Mouse (Mus musculus) CH12.LX (cell line): Measurements from ENCODE around the gene Kank3. TPM values are rescaled to one million over a fixed set of nuclear protein-coding genes. Genes with fewer than 3 reads are reported as not detected.
A peak's percentile ranks its signal among the peaks of the same experiment; 100 is the strongest.

Experiments used
- DNase-seq: peaks from one replicate; pipeline ENCODE4 v3.0.0-alpha.2; 2013; ENCODE audit errors: extremely low read depth
- H3K27ac ChIP-seq: 2 replicates; pipeline ENCODE4 v1.5.1; 2012; ENCODE audit warnings: low read depth, mild to moderate bottlenecking, control low read depth, moderate library complexity; ENCODE audit not compliant: insufficient read depth
- H3K27me3 ChIP-seq: replicated peaks from 2 replicates; pipeline ENCODE3; 2012; ENCODE audit warnings: inconsistent platforms
- H3K36me3 ChIP-seq, 2 experiments: replicated peaks in 1 of 2; 2 replicates each; pipeline versions ENCODE3 to v1.6.1; 2012; ENCODE audit warnings: inconsistent platforms in 1 of 2, low read length in 1 of 2, mild to moderate bottlenecking in 1 of 2, mixed read lengths in 1 of 2, moderate library complexity in 1 of 2; ENCODE audit not compliant: control insufficient read depth in 1 of 2, insufficient read depth in 1 of 2
- H3K4me1 ChIP-seq, 2 experiments: 2 replicates each; pipeline ENCODE4 v1.6.1; 2012; ENCODE audit warnings: inconsistent platforms in 1 of 2, moderate library complexity in 1 of 2; ENCODE audit not compliant: insufficient read depth in 2 of 2, control insufficient read depth in 1 of 2
- H3K4me2 ChIP-seq: 2 replicates; pipeline ENCODE4 v1.6.1; 2012; ENCODE audit warnings: low read depth, mild to moderate bottlenecking, control low read depth; ENCODE audit not compliant: poor library complexity, insufficient read depth, severe bottlenecking
- H3K4me3 ChIP-seq, 3 experiments: fragments of 150-350 bp in 1 of 3; sonication (generic) in 1 of 3; replicated peaks in 1 of 3; 2 replicates each; pipeline versions ENCODE3 to v1.5.1; 2011 to 2012; ENCODE audit warnings: low read depth in 2 of 3, low read length in 2 of 3, mild to moderate bottlenecking in 2 of 3, moderate library complexity in 2 of 3, control low read depth in 1 of 3, improper control_type of control experiment in 1 of 3, inconsistent platforms in 1 of 3, mixed read lengths in 1 of 3; ENCODE audit not compliant: poor library complexity in 1 of 3
- H3K79me2 ChIP-seq: replicated peaks from 2 replicates; pipeline ENCODE4 v1.6.1; 2012; ENCODE audit warnings: mild to moderate bottlenecking, moderate library complexity; ENCODE audit not compliant: control insufficient read depth, poor library complexity, insufficient read depth, severe bottlenecking; ENCODE audit errors: extremely low read depth
- H3K9ac ChIP-seq: 2 replicates; pipeline ENCODE4 v1.6.1; 2012; ENCODE audit warnings: low read depth, mild to moderate bottlenecking, control low read depth, moderate library complexity; ENCODE audit not compliant: insufficient read depth
- H3K9me3 ChIP-seq: replicated peaks from 2 replicates; pipeline ENCODE3; 2012; ENCODE audit warnings: low read length, inconsistent platforms, mixed read lengths
- CHD1 ChIP-seq: IDR thresholded peaks from 2 replicates; pipeline ENCODE4 v1.6.1; 2012; ENCODE audit warnings: low read depth, low read length, improper control_type of control experiment, inconsistent platforms
- CHD2 ChIP-seq: IDR thresholded peaks from 2 replicates; pipeline ENCODE4 v1.6.1; 2011; ENCODE audit warnings: low read length, improper control_type of control experiment
- CTCF ChIP-seq, 2 experiments: IDR thresholded peaks in 1 of 2; conservative IDR thresholded peaks in 1 of 2; 2 replicates each; pipeline ENCODE4 v1.5.1; 2011 to 2012; ENCODE audit warnings: low read depth in 2 of 2, low read length in 2 of 2, improper control_type of control experiment in 1 of 2, inconsistent platforms in 1 of 2, mild to moderate bottlenecking in 1 of 2, moderate library complexity in 1 of 2
- E2F4 ChIP-seq: IDR thresholded peaks from 2 replicates; pipeline ENCODE4 v1.6.1; 2011; ENCODE audit warnings: low read depth, low read length, improper control_type of control experiment; ENCODE audit not compliant: insufficient replicate concordance
- EP300 ChIP-seq: IDR thresholded peaks from 2 replicates; pipeline ENCODE4 v1.6.1; 2011; ENCODE audit warnings: low read length, improper control_type of control experiment
- ETS1 ChIP-seq: conservative IDR thresholded peaks from 2 replicates; pipeline ENCODE4 v1.6.1; 2012; ENCODE audit warnings: low read depth, mild to moderate bottlenecking, inconsistent platforms, low read length, improper control_type of control experiment, moderate library complexity
- GABPA ChIP-seq: IDR thresholded peaks from 2 replicates; pipeline ENCODE4 v1.6.1; 2012; ENCODE audit warnings: low read depth, low read length, improper control_type of control experiment, inconsistent platforms; ENCODE audit not compliant: insufficient replicate concordance
- HCFC1 ChIP-seq: IDR thresholded peaks from 2 replicates; pipeline ENCODE4 v1.6.1; 2012; ENCODE audit warnings: low read depth, mild to moderate bottlenecking, inconsistent platforms, low read length, improper control_type of control experiment
- IRF4 ChIP-seq: IDR thresholded peaks from 2 replicates; pipeline ENCODE4 v1.6.1; 2014; ENCODE audit warnings: low read depth, mild to moderate bottlenecking, inconsistent platforms, low read length, improper control_type of control experiment
- JUN ChIP-seq: IDR thresholded peaks from 2 replicates; pipeline ENCODE4 v1.6.1; 2011; ENCODE audit warnings: low read depth, mild to moderate bottlenecking, low read length, improper control_type of control experiment, moderate library complexity; ENCODE audit not compliant: insufficient read depth
- MAFK ChIP-seq: IDR thresholded peaks from 2 replicates; pipeline ENCODE4 v1.6.1; 2011; ENCODE audit warnings: low read length, improper control_type of control experiment; ENCODE audit not compliant: insufficient replicate concordance
- MAX ChIP-seq: IDR thresholded peaks from 2 replicates; pipeline ENCODE4 v1.6.1; 2011; ENCODE audit warnings: low read length, improper control_type of control experiment
- MAZ ChIP-seq: IDR thresholded peaks from 2 replicates; pipeline ENCODE4 v1.6.1; 2012; ENCODE audit warnings: low read depth, mild to moderate bottlenecking, inconsistent platforms, low read length, improper control_type of control experiment, moderate library complexity
- MEF2A ChIP-seq: IDR thresholded peaks from 2 replicates; pipeline ENCODE4 v1.6.1; 2014; ENCODE audit warnings: low read depth, mild to moderate bottlenecking, inconsistent platforms, low read length, improper control_type of control experiment, borderline replicate concordance
- NELFE ChIP-seq: IDR thresholded peaks from 2 replicates; pipeline ENCODE4 v1.6.1; 2011; ENCODE audit warnings: low read depth, low read length, improper control_type of control experiment
- NRF1 ChIP-seq: IDR thresholded peaks from 2 replicates; pipeline ENCODE4 v1.6.1; 2014; ENCODE audit warnings: low read depth, mild to moderate bottlenecking, inconsistent platforms, low read length, improper control_type of control experiment, moderate library complexity
- POLR2AphosphoS2 ChIP-seq: IDR thresholded peaks from 2 replicates; pipeline ENCODE4 v1.6.1; 2011; ENCODE audit warnings: low read depth, low read length, improper control_type of control experiment
- RAD21 ChIP-seq: IDR thresholded peaks from 2 replicates; pipeline ENCODE4 v1.6.1; 2011; ENCODE audit warnings: low read depth, mild to moderate bottlenecking, low read length, improper control_type of control experiment, moderate library complexity
- RCOR1 ChIP-seq: conservative IDR thresholded peaks from 2 replicates; pipeline ENCODE4 v1.6.1; 2012; ENCODE audit warnings: low read depth, mild to moderate bottlenecking, inconsistent platforms, low read length, improper control_type of control experiment
- SMC3 ChIP-seq: IDR thresholded peaks from 2 replicates; pipeline ENCODE4 v1.6.1; 2011; ENCODE audit warnings: low read depth, low read length, improper control_type of control experiment
- TBP ChIP-seq: conservative IDR thresholded peaks from 2 replicates; pipeline ENCODE4 v1.6.1; 2011; ENCODE audit warnings: low read depth, low read length, improper control_type of control experiment
- TCF12 ChIP-seq: IDR thresholded peaks from 2 replicates; pipeline ENCODE4 v1.6.1; 2014; ENCODE audit warnings: low read depth, mild to moderate bottlenecking, inconsistent platforms, low read length, improper control_type of control experiment
- USF1 ChIP-seq: IDR thresholded peaks from 2 replicates; pipeline ENCODE4 v1.6.1; 2014; ENCODE audit warnings: low read depth, mild to moderate bottlenecking, inconsistent platforms, low read length, improper control_type of control experiment
- ZC3H11A ChIP-seq: IDR thresholded peaks from 2 replicates; pipeline ENCODE4 v1.6.1; 2012; ENCODE audit warnings: low read depth, mild to moderate bottlenecking, inconsistent platforms, low read length, improper control_type of control experiment
- ZKSCAN1 ChIP-seq: IDR thresholded peaks from 2 replicates; pipeline ENCODE4 v1.6.1; 2012; ENCODE audit warnings: low read depth, inconsistent platforms, low read length, improper control_type of control experiment, borderline replicate concordance
- ZMIZ1 ChIP-seq: IDR thresholded peaks from 2 replicates; pipeline ENCODE4 v1.6.1; 2012; ENCODE audit warnings: low read depth, mild to moderate bottlenecking, inconsistent platforms, low read length, improper control_type of control experiment
- dilution Hi-C: fragments of 300-500 bp; cut with MboI; formaldehyde crosslinking; loops from 2 replicates; pipeline ENCODE4 v1.14.3; 2020; ENCODE audit warnings: low sequenced_read_pairs; ENCODE audit not compliant: extremely low pct_unique_long_range_greater_than_20kb, extremely low pct_ligation_motif_present
- in situ Hi-C: fragments of 300-500 bp; cut with MboI; formaldehyde crosslinking; loops from 3 replicates; pipeline ENCODE4 v1.14.3; 2019; ENCODE audit warnings: low sequenced_read_pairs, low pct_ligation_motif_present, low pct_unique_long_range_greater_than_20kb, mixed read lengths
- polyA plus RNA-seq: library from polyadenylated mRNA; unstranded; fragments of >175 nt; gene quantifications from 2 replicates; pipeline ENCODE4 v1.2.1, GENCODE M21; 2012; ENCODE audit warnings: low read depth; ENCODE audit not compliant: insufficient read length
- total RNA-seq, 2 experiments: library from RNA; depleted of rRNA; stranded (reverse); fragments of 300-350 nt in 1 of 2; fragments of >200 nt in 1 of 2; gene quantifications; 2 replicates each; pipeline ENCODE4 v1.2.3; 2012 to 2014

Kank3 gene
- total and polyA plus RNA-seq, 3 experiments: 0.50 to 15.7 (median 1.8) TPM

GRCm38 (mm10) chr17:33842966-33843795, 32.9 kb downstream of the Kank3 start, which contains the start of gene Cd320 (continued):
- TF ChIP-seq ZMIZ1 (no peak), USF1 (no peak), POLR2AphosphoS2 (peak; percentile 80; the same call in 1 of the 2 replicates), NELFE (peak; percentile 73), ETS1 (no peak), MAX (peak; percentile 76), HCFC1 (no peak; the same call in 1 of the 2 replicates)

DNA sequence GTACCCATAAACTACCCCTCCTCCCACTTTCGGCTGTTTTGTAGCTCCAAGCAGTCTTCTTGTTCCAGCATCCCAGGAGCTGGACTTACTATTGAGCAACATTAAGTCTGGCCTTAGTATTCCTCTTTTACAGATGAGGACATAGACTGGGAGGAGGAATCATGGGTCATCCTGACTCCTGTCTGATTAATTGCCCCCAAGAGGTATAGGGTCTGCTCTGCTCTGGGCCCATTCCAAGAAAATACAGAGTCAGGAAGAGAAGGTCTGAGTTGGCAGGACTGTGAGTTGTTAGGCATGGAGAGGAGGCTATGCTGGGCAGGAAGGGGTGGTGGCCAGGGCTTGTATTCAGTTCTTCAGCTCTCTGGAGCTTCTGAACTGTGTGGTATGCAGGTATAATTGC, 33.9 kb downstream of the Kank3 start:
- dilution Hi-C loops: no loop called here
- no peak overlapping the region for H3K9ac ChIP-seq
- no peaks in the 10 kb centered on the region for H3K9me3 ChIP-seq
- no peaks in the 10 kb centered on the region for H3K27me3 ChIP-seq
- peaks cover 0 to 19% of the 10 kb centered on the region in 2 experiments; a peak in 2 of 4 replicates for H3K4me1 ChIP-seq
- no peak overlapping the region for H3K4me3 ChIP-seq
- H3K79me2 ChIP-seq: no peaks in the 10 kb centered on the region
- in situ Hi-C loops: no loop called here
- H3K27ac ChIP-seq: no peak overlapping the region
- no peak for DNase-seq
- H3K36me3 ChIP-seq: peaks cover 16 to 46% of the 10 kb centered on the region in 2 experiments
- no peak for TF ChIP-seq CTCF (conservative IDR thresholded peaks at IDR 0.05 in 1 of 2, IDR thresholded peaks at IDR 0.05 in 1 of 2; ENCODE audit: low read depth in 2 of 2, low read length in 2 of 2)
- TF ChIP-seq CHD1: no peak
- TF ChIP-seq MAZ: no peak
- no peak for TF ChIP-seq POLR2AphosphoS2
- TF ChIP-seq NRF1: no peak
- TF ChIP-seq RAD21: no peak
- H3K4me2 ChIP-seq: no peak overlapping the region

- peaks cover 7 to 26% of the 10 kb centered on the region in 2 experiments; a peak in 3 of 4 replicates for H3K4me1 ChIP-seq
- H3K36me3 ChIP-seq: peaks cover 22 to 49% of the 10 kb centered on the region in 2 experiments
- no peaks in the 10 kb centered on the region for H3K9me3 ChIP-seq
- dilution Hi-C loops: no loop called here
- H3K79me2 ChIP-seq: no peaks in the 10 kb centered on the region
- no peak overlapping the region for H3K27ac ChIP-seq
- TF ChIP-seq GABPA (no peak), RAD21 (no peak), JUN (no peak), TBP (no peak), EP300 (no peak), MAFK (no peak), CHD2 (no peak), ZC3H11A (no peak), RCOR1 (no peak), SMC3 (no peak), MEF2A (no peak), NRF1 (no peak), IRF4 (no peak), MAX (no peak), TCF12 (no peak), E2F4 (no peak), CHD1 (no peak), ZMIZ1 (no peak), CTCF (conservative IDR thresholded peaks at IDR 0.05 in 1 of 2, IDR thresholded peaks at IDR 0.05 in 1 of 2; ENCODE audit: low read depth in 2 of 2, low read length in 2 of 2) (no peak), ZKSCAN1 (no peak)
- TF ChIP-seq, all 38 proteins: peak for 0
- Histone ChIP-seq H3K4me2 (no peak overlapping the region), H3K4me3 (no peak overlapping the region), H3K9ac (no peak overlapping the region), H3K27me3 (no peaks in the 10 kb centered on the region)
- no peak for DNase-seq
- in situ Hi-C loops: no loop called here
These were observed 37.8 kb downstream of the Kank3 start for GRCm38 (mm10) chr17:33848139-33848538.
